Mouse (Mus musculus) intestine, embryonic 14.5 days (tissue): ENCODE data around the gene Gm9507. TPM values are rescaled to one million over a fixed set of nuclear protein-coding genes. Genes with fewer than 3 reads are reported as not detected.
"Not testable (repeated sequence)": the region's sequence is repeated elsewhere in the genome, so short reads cannot be mapped to it uniquely, and the experiment has no call there.

Source experiments
- ATAC-seq: fragments of 200-750 bp; cut with Nextera tagmentation; replicated peaks from 2 replicates; pipeline ENCODE4 v1.8.0; 2017; ENCODE audit warnings: low read depth, moderate number of reproducible peaks, moderate TSS enrichment, moderate library complexity; ENCODE audit not compliant: low FRiP score, low TSS enrichment
- DNase-seq: peaks from one replicate; pipeline ENCODE4 v3.0.0-alpha.2; 2018; ENCODE audit warnings: low spot score
- H3K27ac ChIP-seq: fragments of 300-500 bp; sonication (generic); 2 replicates; pipeline ENCODE4 v1.5.1; 2014; ENCODE audit warnings: low read depth, mild to moderate bottlenecking, control low read depth
- H3K27me3 ChIP-seq: fragments of 300-500 bp; sonication (generic); replicated peaks from 2 replicates; pipeline ENCODE4 v1.6.1; 2014; ENCODE audit warnings: low read length, control low read depth; ENCODE audit not compliant: control insufficient read depth, insufficient read depth
- H3K36me3 ChIP-seq: fragments of 300-500 bp; sonication (generic); 2 replicates; pipeline ENCODE4 v1.6.1; 2014; ENCODE audit warnings: low read length, control low read depth; ENCODE audit not compliant: control insufficient read depth, insufficient read depth
- H3K4me1 ChIP-seq: fragments of 300-500 bp; sonication (generic); replicated peaks from 2 replicates; pipeline ENCODE4 v1.6.1; 2014; ENCODE audit warnings: low read length, control low read depth, mixed read lengths; ENCODE audit not compliant: control insufficient read depth, insufficient read depth
- H3K4me2 ChIP-seq: fragments of 300-500 bp; sonication (generic); 2 replicates; pipeline ENCODE4 v1.6.1; 2014; ENCODE audit warnings: low read length
- H3K4me3 ChIP-seq: fragments of 300-500 bp; sonication (generic); 2 replicates; pipeline ENCODE4 v1.5.1; 2014; ENCODE audit warnings: low read depth, low read length, control low read depth, mixed read lengths
- H3K9ac ChIP-seq: fragments of 300-500 bp; sonication (generic); 2 replicates; pipeline ENCODE4 v1.6.1; 2014; ENCODE audit warnings: mild to moderate bottlenecking, low read length
- H3K9me3 ChIP-seq: fragments of 300-500 bp; sonication (generic); 2 replicates; pipeline ENCODE4 v1.6.1; 2016; ENCODE audit warnings: low read length, control low read depth; ENCODE audit not compliant: control insufficient read depth
- WGBS: fragments of 180-500 bp; shearing (Covaris S2); extraction: QIAGEN DNeasy Blood & Tissue Kit; methylation state at CpG from one replicate; pipeline ENCODE4 v1.1.7; 2014; 5-methylcytosine and 5-hydroxymethylcytosine counted together
- polyA plus RNA-seq: library from polyadenylated mRNA; unstranded; fragments of >200 nt; fragmentation: Nextera tagmentation; extraction: Ambion mirVana; gene quantifications from 2 replicates; pipeline ENCODE4 v1.2.1, GENCODE M21; 2014

The Gm9507 gene
- polyA plus RNA-seq, 1 experiment from 2014 or later = not detected

DNA sequence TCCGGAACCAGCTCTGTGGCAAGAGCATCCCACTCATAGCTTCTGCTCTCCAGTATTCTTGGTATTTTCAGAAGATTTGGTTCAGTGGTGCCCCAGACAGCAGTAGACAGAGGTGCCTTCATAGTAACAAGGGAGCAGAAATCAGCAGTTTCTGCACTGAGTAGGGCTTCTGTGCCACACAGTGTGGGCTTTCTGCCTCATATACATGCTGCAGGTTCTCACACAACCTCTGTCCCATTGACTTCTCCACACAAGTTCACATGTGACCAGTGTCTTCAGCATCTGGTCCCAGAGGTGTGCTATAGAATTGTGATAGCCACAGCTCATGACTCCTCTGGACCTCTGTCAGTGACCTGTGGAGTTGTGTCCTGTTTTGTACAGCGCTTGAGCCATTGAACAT lies 23.0 kb downstream of the Gm9507 start:
- no peak overlapping the region for H3K4me3 ChIP-seq
- no peaks in the 10 kb centered on the region for H3K9me3 ChIP-seq
- H3K27me3 ChIP-seq = no peaks in the 10 kb centered on the region
- no peak overlapping the region for H3K4me2 ChIP-seq
- H3K36me3 ChIP-seq = no peaks in the 10 kb centered on the region
- 81% methylated on average over 2 of the region's 2 CpGs for WGBS
- H3K4me1 ChIP-seq = no peaks in the 10 kb centered on the region
- ATAC-seq (no peak), DNase-seq (no peak)
- H3K27ac ChIP-seq = no peak overlapping the region
- no peak overlapping the region for H3K9ac ChIP-seq

DNA sequence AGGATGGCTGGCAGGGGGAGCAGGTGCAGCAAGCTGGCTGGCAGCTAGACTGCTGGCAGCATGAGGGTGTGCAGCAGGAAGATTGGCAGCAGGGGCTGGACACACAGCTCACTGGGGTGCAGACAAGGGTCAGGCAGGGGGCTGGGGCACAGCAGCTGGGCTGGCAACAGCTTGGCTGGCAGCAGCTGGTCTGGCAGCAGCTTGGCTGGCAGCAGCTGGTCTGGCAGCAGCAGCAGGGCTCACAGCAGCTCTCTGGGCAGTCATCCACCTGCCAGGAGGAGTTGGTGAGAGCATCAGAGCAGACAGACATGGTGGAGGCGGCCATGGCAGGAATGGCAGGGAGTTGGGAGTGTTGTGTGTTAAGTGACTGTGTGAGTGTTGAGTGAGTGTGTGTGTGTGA lies 23.8 kb downstream of the Gm9507 start, which contains the start of gene Gm7137:
TSS of gene Gm7137 (minus strand) at position 325 of the 400 bp plus-strand sequence.
- not testable (repeated sequence) for H3K4me2 ChIP-seq, H3K9me3 ChIP-seq, H3K4me3 ChIP-seq, DNase-seq, ATAC-seq, H3K27me3 ChIP-seq, H3K36me3 ChIP-seq, H3K27ac ChIP-seq, H3K9ac ChIP-seq, H3K4me1 ChIP-seq
- no CpG with 5 or more reads among the region's 1 CpGs for WGBS

- H3K9ac ChIP-seq, H3K4me3 ChIP-seq, H3K9me3 ChIP-seq, DNase-seq, H3K27me3 ChIP-seq, H3K27ac ChIP-seq, H3K4me1 ChIP-seq, H3K4me2 ChIP-seq, ATAC-seq, H3K36me3 ChIP-seq: not testable (repeated sequence)
- WGBS = 95% methylated on average over 1 of the region's 3 CpGs
Observed at GRCm38 (mm10) chr10:77783396-77783795, 28.2 kb downstream of the Gm9507 start.

DNA sequence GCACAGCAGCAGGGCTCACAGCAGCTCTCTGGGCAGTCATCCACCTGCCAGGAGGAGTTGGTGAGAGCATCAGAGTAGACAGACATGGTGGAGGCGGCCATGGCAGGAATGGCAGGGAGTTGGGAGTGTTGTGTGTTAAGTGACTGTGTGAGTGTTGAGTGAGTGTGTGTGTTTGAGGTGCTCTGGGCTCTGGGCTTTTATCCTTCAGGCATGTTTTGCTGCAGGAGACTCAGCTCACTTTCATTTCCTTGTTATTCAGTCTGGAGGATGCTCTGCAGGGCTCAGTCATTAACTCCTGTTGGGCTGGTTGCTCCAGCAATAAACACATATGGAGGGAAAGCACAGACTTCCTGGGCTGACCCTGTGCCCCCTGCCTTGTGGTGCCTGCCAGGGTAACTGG lies 29.2 kb downstream of the Gm9507 start, which contains the start of gene Gm3250:
TSS of gene Gm3250 (minus strand) at position 101 of the 400 bp plus-strand sequence.
- ATAC-seq, H3K4me1 ChIP-seq: not testable (repeated sequence)

GRCm38 (mm10) chr10:77776844-77777243 lies 34.8 kb downstream of the Gm9507 start, which contains the start of gene Gm7138:
TSS of gene Gm7138 (minus strand) at chr10:77776944.
- H3K27ac ChIP-seq, H3K9ac ChIP-seq, DNase-seq, H3K4me1 ChIP-seq, H3K27me3 ChIP-seq, H3K4me2 ChIP-seq, H3K9me3 ChIP-seq, H3K36me3 ChIP-seq, ATAC-seq, H3K4me3 ChIP-seq: not testable (repeated sequence)
- 58% methylated on average over 1 of the region's 1 CpGs for WGBS

More for the DNA sequence above, 29.2 kb downstream of the Gm9507 start, which contains the start of gene Gm3250:
- not testable (repeated sequence) for DNase-seq, H3K4me3 ChIP-seq, H3K27ac ChIP-seq, H3K4me2 ChIP-seq, H3K36me3 ChIP-seq, H3K9ac ChIP-seq, H3K27me3 ChIP-seq, H3K9me3 ChIP-seq
- WGBS = no CpG with 5 or more reads among the region's 1 CpGs

- not testable (repeated sequence) for H3K27ac ChIP-seq, H3K9me3 ChIP-seq, H3K4me3 ChIP-seq, ATAC-seq, H3K9ac ChIP-seq, H3K36me3 ChIP-seq, H3K4me1 ChIP-seq, H3K4me2 ChIP-seq, H3K27me3 ChIP-seq, DNase-seq
- WGBS = 90% methylated on average over 1 of the region's 3 CpGs
Observed at GRCm38 (mm10) chr10:77772142-77772541, 39.5 kb downstream of the Gm9507 start.

- WGBS = 75% methylated on average over 1 of the region's 1 CpGs
- not testable (repeated sequence) for H3K4me1 ChIP-seq, H3K4me2 ChIP-seq, DNase-seq, ATAC-seq, H3K9me3 ChIP-seq, H3K9ac ChIP-seq, H3K27ac ChIP-seq, H3K27me3 ChIP-seq, H3K4me3 ChIP-seq, H3K36me3 ChIP-seq
Observed at GRCm38 (mm10) chr10:77771225-77771624, 40.4 kb downstream of the Gm9507 start, which contains the start of gene Gm3238. TSS of gene Gm3238 (minus strand) at chr10:77771325.

- H3K9ac ChIP-seq = no peak overlapping the region
- H3K27ac ChIP-seq = no peak overlapping the region
- no peaks in the 10 kb centered on the region for H3K4me1 ChIP-seq
- WGBS = 81% methylated on average over 1 of the region's 1 CpGs
- H3K36me3 ChIP-seq = no peaks in the 10 kb centered on the region
- H3K27me3 ChIP-seq = no peaks in the 10 kb centered on the region
- no peak for ATAC-seq
- no peak overlapping the region for H3K4me2 ChIP-seq
- no peak for DNase-seq
- no peak overlapping the region for H3K4me3 ChIP-seq
- no peaks in the 10 kb centered on the region for H3K9me3 ChIP-seq
Observed at GRCm38 (mm10) chr10:77769727-77770126, 41.9 kb downstream of the Gm9507 start.
